Mouse (Mus musculus) stomach, postnatal 0 days (tissue): ENCODE measurements around the gene Ccnl2.

Experiments
- CTCF ChIP-seq: IDR thresholded peaks from 2 replicates; pipeline ENCODE4 v1.5.1; 2016; ENCODE audit warnings: antibody characterized with exemption, low read depth, mild to moderate bottlenecking, moderate library complexity
- EP300 ChIP-seq: optimal IDR thresholded peaks from 2 replicates; pipeline ENCODE3; 2016; ENCODE audit warnings: antibody characterized with exemption

DNA sequence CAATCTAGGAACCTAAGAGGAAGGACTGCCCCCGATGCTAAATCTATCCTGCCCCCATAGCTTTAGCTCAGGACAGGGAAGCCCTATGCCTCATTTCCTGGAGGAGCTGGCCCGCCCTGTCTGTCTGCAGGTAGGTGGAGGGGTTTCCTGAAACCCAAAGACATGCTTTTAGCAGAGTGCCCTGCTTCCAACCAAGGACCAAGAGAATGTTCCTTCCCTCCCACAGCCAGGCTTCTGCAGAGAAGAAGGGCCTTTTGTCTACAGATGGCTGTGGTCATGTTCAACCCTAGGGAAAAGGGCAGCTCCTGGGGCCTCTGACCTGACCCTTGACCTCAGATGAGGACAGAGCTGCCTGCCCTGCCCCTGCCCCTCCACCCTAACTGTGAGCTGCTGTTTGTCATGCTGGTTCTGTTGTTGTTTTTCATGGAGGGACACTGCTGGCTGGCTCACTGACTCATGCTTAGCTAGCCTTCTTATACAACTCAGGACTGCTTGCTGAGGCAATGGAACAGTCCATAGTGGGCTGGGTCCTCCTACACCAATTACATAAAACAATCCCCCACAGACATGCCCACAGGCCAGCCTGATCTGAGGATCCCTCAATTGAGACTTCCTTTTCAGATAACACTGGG is 35.5 kb upstream of the Ccnl2 start:
- TF ChIP-seq CTCF (no peak), EP300 (no peak)
